Mouse (Mus musculus): ENCODE results near the gene Wfdc12. TPM values are rescaled to one million over a fixed set of nuclear protein-coding genes. Genes with fewer than 3 reads are reported as not detected.

Wfdc12 gene
- total and polyA plus RNA-seq, 3 experiments = not detected

- Histone ChIP-seq H3K4me3 (no peak overlapping the region), H3K27me3 (ENCODE audit: control insufficient read depth, insufficient read depth, low read length) (no peaks in the 10 kb centered on the region), H3K4me1 (ENCODE audit: control insufficient read depth, insufficient read depth, low read length) (peaks cover 3% of the 10 kb centered on the region), H3K27ac (no peak overlapping the region), H3K9ac (ENCODE audit: low read depth, low read length) (no peak overlapping the region), H3K36me3 (ENCODE audit: control insufficient read depth, insufficient read depth, low read length) (no peaks in the 10 kb centered on the region), H3K79me2 (replicated peaks; ENCODE audit: control insufficient read depth, insufficient read depth, low read length) (no peaks in the 10 kb centered on the region)
- DNase-seq = no peak
- intact Hi-C loops (cut with DNase I) = no loop called here
- WGBS = 89% methylated on average over 12 of the region's 12 CpGs
- TF ChIP-seq CTCF (IDR thresholded peaks at IDR 0.05) = no peak
- TF ChIP-seq EP300 (IDR thresholded peaks at IDR 0.05; ENCODE audit: insufficient read depth, low read depth, low read length) = no peak
- TF ChIP-seq POLR2A (IDR thresholded peaks at IDR 0.05; ENCODE audit: insufficient read depth, low read depth, low read length) = no peak
Measured at GRCm38 (mm10) chr2:164146556-164146955, 43.9 kb downstream of the Wfdc12 start.

- 72% methylated on average over 10 of the region's 10 CpGs for WGBS
- Histone ChIP-seq H3K36me3 (ENCODE audit: control insufficient read depth, insufficient read depth, low read length) (no peaks in the 10 kb centered on the region), H3K9ac (ENCODE audit: low read depth, low read length) (no peak overlapping the region), H3K4me1 (ENCODE audit: control insufficient read depth, insufficient read depth, low read length) (peaks cover 3% of the 10 kb centered on the region), H3K4me3 (no peak overlapping the region), H3K27me3 (ENCODE audit: control insufficient read depth, insufficient read depth, low read length) (no peaks in the 10 kb centered on the region), H3K27ac (no peak overlapping the region), H3K79me2 (replicated peaks; ENCODE audit: control insufficient read depth, insufficient read depth, low read length) (no peaks in the 10 kb centered on the region)
- intact Hi-C loops (cut with DNase I) = no loop called here
- no peak for TF ChIP-seq EP300 (IDR thresholded peaks at IDR 0.05; ENCODE audit: insufficient read depth, low read depth, low read length)
- TF ChIP-seq POLR2A (IDR thresholded peaks at IDR 0.05; ENCODE audit: insufficient read depth, low read depth, low read length) = no peak
- TF ChIP-seq CTCF (IDR thresholded peaks at IDR 0.05) = no peak
- DNase-seq = no peak
Measured at GRCm38 (mm10) chr2:164144541-164144940, 45.9 kb downstream of the Wfdc12 start.

- WGBS = 88% methylated on average over 6 of the region's 6 CpGs
- peaks cover 3% of the 10 kb centered on the region for H3K4me1 ChIP-seq (ENCODE audit: control insufficient read depth, insufficient read depth, low read length)
Measured at GRCm38 (mm10) chr2:164144025-164144424, 46.4 kb downstream of the Wfdc12 start.

GRCm38 (mm10) chr2:164142021-164142420, 48.4 kb downstream of the Wfdc12 start:
- TF ChIP-seq CTCF (IDR thresholded peaks at IDR 0.05) = no peak
- no peak for TF ChIP-seq POLR2A (IDR thresholded peaks at IDR 0.05; ENCODE audit: insufficient read depth, low read depth, low read length)
- no peak for TF ChIP-seq EP300 (IDR thresholded peaks at IDR 0.05; ENCODE audit: insufficient read depth, low read depth, low read length)
- H3K4me3 ChIP-seq = 0 out of 2 replicates have a peak overlapping the region, but pooled peaks have one; percentile 16
- H3K27me3 ChIP-seq (ENCODE audit: control insufficient read depth, insufficient read depth, low read length) = no peaks in the 10 kb centered on the region
- peak; percentile 40 to 46 for DNase-seq
- no peaks in the 10 kb centered on the region for H3K79me2 ChIP-seq (replicated peaks; ENCODE audit: control insufficient read depth, insufficient read depth, low read length)
- 33% methylated on average over 10 of the region's 10 CpGs for WGBS
- peak overlapping the region; percentile 8 for H3K9ac ChIP-seq (ENCODE audit: low read depth, low read length)
- H3K36me3 ChIP-seq (ENCODE audit: control insufficient read depth, insufficient read depth, low read length) = no peaks in the 10 kb centered on the region
- peak overlapping the region; percentile 55 for H3K27ac ChIP-seq
- intact Hi-C loops (cut with DNase I) = no loop called here
- H3K4me1 ChIP-seq (ENCODE audit: control insufficient read depth, insufficient read depth, low read length) = peaks cover 3% of the 10 kb centered on the region

More at GRCm38 (mm10) chr2:164144025-164144424, 46.4 kb downstream of the Wfdc12 start:
- Histone ChIP-seq H3K27ac (no peak overlapping the region), H3K4me3 (no peak overlapping the region), H3K27me3 (ENCODE audit: control insufficient read depth, insufficient read depth, low read length) (no peaks in the 10 kb centered on the region), H3K79me2 (replicated peaks; ENCODE audit: control insufficient read depth, insufficient read depth, low read length) (no peaks in the 10 kb centered on the region), H3K9ac (ENCODE audit: low read depth, low read length) (no peak overlapping the region), H3K36me3 (ENCODE audit: control insufficient read depth, insufficient read depth, low read length) (no peaks in the 10 kb centered on the region)
- TF ChIP-seq POLR2A (IDR thresholded peaks at IDR 0.05; ENCODE audit: insufficient read depth, low read depth, low read length) = no peak
- TF ChIP-seq EP300 (IDR thresholded peaks at IDR 0.05; ENCODE audit: insufficient read depth, low read depth, low read length) = no peak
- TF ChIP-seq CTCF (IDR thresholded peaks at IDR 0.05) = no peak
- DNase-seq = no peak
- intact Hi-C loops (cut with DNase I) = no loop called here

Other genes starting within 250 kb of the Wfdc12 start
- 10 to 100 TPM; 71.9 to 73.1 TPM for gene Ywhab, start 195.6 kb downstream of the Wfdc12 start, total RNA-seq (2021)
- gene Ywhab, start 195.6 kb downstream of the Wfdc12 start, polyA plus RNA-seq (2012; rRNA removed) = 26.8 and 37.1 TPM in 2 replicates
- under 1 TPM; 0.32 to 0.63 TPM for gene Pabpc1l, start 165.2 kb downstream of the Wfdc12 start, total RNA-seq (2021)
- 0.73 and 0.90 TPM in 2 replicates for gene Pabpc1l, start 165.2 kb downstream of the Wfdc12 start, polyA plus RNA-seq (2012; rRNA removed)
- gene Stk4, start 120.3 kb downstream of the Wfdc12 start, total RNA-seq (2021) = 10 to 100 TPM; 14.3 to 14.7 TPM
- 6.4 and 10.7 TPM in 2 replicates for gene Stk4, start 120.3 kb downstream of the Wfdc12 start, polyA plus RNA-seq (2012; rRNA removed)
- 10 to 100 TPM; 18.5 to 22.9 TPM for gene Tomm34, start 119.4 kb downstream of the Wfdc12 start, total RNA-seq (2021)
- gene Tomm34, start 119.4 kb downstream of the Wfdc12 start, polyA plus RNA-seq (2012; rRNA removed) = 24.7 and 28.7 TPM in 2 replicates
- gene Kcns1, start 19.5 kb downstream of the Wfdc12 start, total RNA-seq (2021) = not detected
- 0.12 and 0.18 TPM in 2 replicates for gene Kcns1, start 19.5 kb downstream of the Wfdc12 start, polyA plus RNA-seq (2012; rRNA removed)
- not detected for gene Wfdc5, start 7.9 kb downstream of the Wfdc12 start, total RNA-seq (2021)
- gene Wfdc5, start 7.9 kb downstream of the Wfdc12 start, polyA plus RNA-seq (2012; rRNA removed) = not detected in 2 replicates
- not detected for gene Wfdc15a, start 9.5 kb upstream of the Wfdc12 start, total RNA-seq (2021)
- not detected in 2 replicates for gene Wfdc15a, start 9.5 kb upstream of the Wfdc12 start, polyA plus RNA-seq (2012; rRNA removed)
- gene Wfdc15b, start 31.1 kb upstream of the Wfdc12 start, total RNA-seq (2021) = not detected
- gene Wfdc15b, start 31.1 kb upstream of the Wfdc12 start, polyA plus RNA-seq (2012; rRNA removed) = not detected in 2 replicates
- gene Svs2, start 47.9 kb upstream of the Wfdc12 start, total RNA-seq (2021) = not detected
- not detected in 2 replicates for gene Svs2, start 47.9 kb upstream of the Wfdc12 start, polyA plus RNA-seq (2012; rRNA removed)
- gene Svs3b, start 66.0 kb upstream of the Wfdc12 start, total RNA-seq (2021) = not detected
- gene Svs3b, start 66.0 kb upstream of the Wfdc12 start, polyA plus RNA-seq (2012; rRNA removed) = not detected in 2 replicates
- not detected for gene Svs4, start 87.9 kb upstream of the Wfdc12 start, total RNA-seq (2021)
- not detected in 2 replicates for gene Svs4, start 87.9 kb upstream of the Wfdc12 start, polyA plus RNA-seq (2012; rRNA removed)
- not detected for gene Svs3a, start 98.7 kb upstream of the Wfdc12 start, total RNA-seq (2021)
- gene Svs3a, start 98.7 kb upstream of the Wfdc12 start, polyA plus RNA-seq (2012; rRNA removed) = not detected in 2 replicates
- not detected for gene Svs6, start 126.1 kb upstream of the Wfdc12 start, total RNA-seq (2021)
- not detected in 2 replicates for gene Svs6, start 126.1 kb upstream of the Wfdc12 start, polyA plus RNA-seq (2012; rRNA removed)
- gene Svs5, start 142.1 kb upstream of the Wfdc12 start, total RNA-seq (2021) = not detected
- not detected in 2 replicates for gene Svs5, start 142.1 kb upstream of the Wfdc12 start, polyA plus RNA-seq (2012; rRNA removed)
- 10 to 100 TPM; 10.9 to 26.4 TPM for gene Slpi, start 198.5 kb upstream of the Wfdc12 start, total RNA-seq (2021)
- 3.1 and 8.3 TPM in 2 replicates for gene Slpi, start 198.5 kb upstream of the Wfdc12 start, polyA plus RNA-seq (2012; rRNA removed)
- gene Rbpjl, start 212.5 kb upstream of the Wfdc12 start, total RNA-seq (2021) = not detected
- 0.03 and 0.18 TPM in 2 replicates for gene Rbpjl, start 212.5 kb upstream of the Wfdc12 start, polyA plus RNA-seq (2012; rRNA removed)
- gene Matn4, start 214.6 kb upstream of the Wfdc12 start, total RNA-seq (2021) = under 1 TPM; 0.26 to 0.43 TPM
- gene Matn4, start 214.6 kb upstream of the Wfdc12 start, polyA plus RNA-seq (2012; rRNA removed) = 0.70 and 0.82 TPM in 2 replicates